In the genomic region with DNA sequence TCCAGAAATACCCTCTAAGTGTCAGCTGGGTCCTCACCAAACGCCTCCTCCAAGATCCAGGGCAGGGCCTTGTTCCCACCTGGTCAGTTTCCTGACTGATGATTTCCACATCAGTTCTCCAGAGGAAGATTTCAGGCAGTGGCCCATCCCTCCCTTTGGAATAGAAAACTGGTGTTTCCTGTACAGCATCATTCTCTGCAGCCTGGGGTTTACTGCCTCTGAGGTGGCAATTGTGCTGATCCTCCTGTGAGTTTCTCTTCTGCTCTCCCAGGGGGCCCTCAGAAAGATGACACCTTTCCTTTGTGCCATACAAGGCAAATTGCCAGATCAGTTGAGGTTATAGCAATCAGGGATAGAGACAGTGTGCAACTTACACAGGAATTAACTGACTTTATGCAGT, we compare ENCODE assay signal across 27 mouse cellular contexts. TPM values are rescaled to one million over a fixed set of nuclear protein-coding genes. Genes with fewer than 3 reads are reported as not detected.
"Had no signal": no experiment of that assay in that cellular context is flagged by ENCODE, and none has a peak within 500 bp of the region (broad histone marks: within the 10 kb centered on the region; RNA-seq: fewer than 3 reads in every experiment).

No protein-coding gene starts in this region.

- H3K27me3 ChIP-seq: heart, embryonic 13.5 days; heart, embryonic 15.5 days; hindbrain, embryonic 12.5 days; intestine, embryonic 15.5 days; limb, embryonic 13.5 days; limb, embryonic 15.5 days; liver, embryonic 12.5 days had no signal

- ATAC-seq: hindbrain, embryonic 16.5 days; inflammation-experienced regulatory T-cells, adult 6 months; intestine, embryonic 15.5 days; intestine, postnatal 0 days; liver, embryonic 12.5 days had no signal

- H3K4me1 ChIP-seq: hindbrain, embryonic 12.5 days; intestine, embryonic 15.5 days; limb, embryonic 13.5 days; limb, embryonic 15.5 days; liver, embryonic 12.5 days had no signal

- H3K4me3 ChIP-seq: heart, adult 2 months; heart, embryonic 13.5 days; heart, embryonic 15.5 days; hindbrain, embryonic 10.5 days; hindbrain, embryonic 12.5 days; intestine, embryonic 15.5 days; limb, embryonic 13.5 days; limb, embryonic 15.5 days; liver, embryonic 12.5 days had no signal

- H3K9ac ChIP-seq: heart, embryonic 13.5 days; heart, embryonic 15.5 days; hindbrain, embryonic 12.5 days; hindbrain, embryonic 14.5 days; intestine, embryonic 15.5 days; limb, embryonic 13.5 days; limb, embryonic 15.5 days; liver, embryonic 12.5 days; liver, embryonic 14.5 days had no signal

- DNase-seq: gastrocnemius, postnatal 14 days; gastrocnemius, postnatal 36 days; heart, adult 2 months; heart, postnatal 14 days; heart, postnatal 4 days; kidney, adult 18-20 months; kidney, adult 8-10 months; kidney, postnatal 10 days; kidney, postnatal 25 days; kidney, postnatal 4 days; layer of hippocampus, adult 9-11 months; layer of hippocampus, postnatal 36 days; left cerebral cortex, postnatal 4 days had no signal

- H3K9me3 ChIP-seq: heart, embryonic 13.5 days; heart, embryonic 15.5 days; hindbrain, embryonic 10.5 days; hindbrain, embryonic 12.5 days; intestine, embryonic 15.5 days; limb, embryonic 13.5 days; limb, embryonic 15.5 days; liver, embryonic 12.5 days had no signal

- H3K4me2 ChIP-seq: heart, embryonic 11.5 days; heart, embryonic 13.5 days; heart, embryonic 15.5 days; hindbrain, embryonic 12.5 days; hindbrain, embryonic 14.5 days; intestine, embryonic 15.5 days; limb, embryonic 13.5 days; limb, embryonic 15.5 days; liver, embryonic 12.5 days had no signal

- H3K27ac ChIP-seq: heart, adult 2 months; heart, embryonic 13.5 days; heart, embryonic 15.5 days; hindbrain, embryonic 10.5 days; hindbrain, embryonic 12.5 days; hindbrain, embryonic 14.5 days; intestine, embryonic 15.5 days; limb, embryonic 13.5 days; limb, embryonic 15.5 days; liver, embryonic 12.5 days; liver, embryonic 14.5 days had no signal

RNA-seq across cellular contexts. Expression of a gene that starts 48.4 kb away (rescaled TPM):
- total RNA-seq: heart, adult 2 months had no signal
